In the genomic region with DNA sequence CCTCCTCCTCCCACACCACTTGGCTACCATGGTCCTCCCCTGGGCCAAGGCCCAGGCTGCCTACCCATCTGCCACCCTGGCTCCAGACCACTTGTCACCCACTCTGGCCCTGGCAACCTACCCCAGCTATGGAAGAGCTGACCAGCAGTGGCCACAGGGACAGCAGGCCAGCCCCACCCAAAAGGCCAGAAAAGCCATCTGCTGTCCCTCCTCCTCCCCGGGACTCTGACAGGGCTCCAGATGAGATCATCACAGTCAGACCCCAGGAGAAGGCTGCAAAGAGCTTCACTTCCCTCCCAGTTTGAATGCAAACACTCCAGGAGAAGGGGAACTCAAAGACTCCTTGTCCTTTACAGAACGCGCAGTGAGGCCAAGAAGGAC, we compare ENCODE assay signal across 9 mouse cellular contexts. TPM values are rescaled to one million over a fixed set of nuclear protein-coding genes. Genes with fewer than 3 reads are reported as not detected.
DNase-seq lines count a peak whose midpoint lies in the region; ATAC-seq lines count a peak whose summit lies in the region.
"Had no signal": no experiment of that assay in that cellular context is flagged by ENCODE, and none has a peak within 500 bp of the region (broad histone marks: within the 10 kb centered on the region; RNA-seq: fewer than 3 reads in every experiment).

No protein-coding gene starts in this region.

- peak overlapping the region; percentile 85 for H3K27ac ChIP-seq in heart, embryonic 15.5 days

- ATAC-seq in heart, embryonic 15.5 days (replicated peaks; ENCODE audit: insufficient number of reproducible peaks, insufficient read depth, low FRiP score, low read depth) = no peak
- ATAC-seq: Patski had no signal

- no peak overlapping the region for H3K9ac ChIP-seq in heart, embryonic 15.5 days

- H3K36me3 ChIP-seq in heart, embryonic 15.5 days = no peaks in the 10 kb centered on the region

- peak; percentile 35 for DNase-seq in kidney, postnatal 10 days
- DNase-seq in kidney, adult 8-10 months = no peak
- peak; percentile 92 for DNase-seq in cerebellum, adult 8-10 months
- peak; percentile 43 for DNase-seq in lung, postnatal 36 days
- no peak for DNase-seq in thymus, postnatal 0 days (ENCODE audit: low spot score)
- no peak for DNase-seq in urinary bladder, postnatal 14 days (ENCODE audit: low spot score)
- no peak for DNase-seq in layer of hippocampus, adult 9-10 months (ENCODE audit: low spot score)

- H3K4me2 ChIP-seq in heart, embryonic 15.5 days = no peak overlapping the region

- no peaks in the 10 kb centered on the region for H3K9me3 ChIP-seq in heart, embryonic 15.5 days (replicated peaks)

- H3K4me1 ChIP-seq in heart, embryonic 15.5 days (replicated peaks) = peaks cover 95% of the 10 kb centered on the region

- no peaks in the 10 kb centered on the region for H3K27me3 ChIP-seq in heart, embryonic 15.5 days
- H3K27me3 ChIP-seq: Patski had no signal

- 36% methylated on average over 3 of the region's 3 CpGs for whole genome bisulfite sequencing in heart, embryonic 15.5 days

- no peak overlapping the region for H3K4me3 ChIP-seq in heart, embryonic 15.5 days

RNA-seq across cellular contexts. Expression of gene Soga1, which starts 9.7 kb away (rescaled TPM):
- polyA plus RNA-seq in heart, embryonic 15.5 days (2015; fragmentation: Nextera tagmentation; extraction: Ambion mirVana) = 1.7 and 2.7 TPM in 2 replicates
- 0.57 TPM in 2 replicates for polyA plus RNA-seq in thymus, postnatal 0 days (2015; fragmentation: Nextera tagmentation; extraction: Ambion mirVana)

RNA-seq across cellular contexts. Expression of gene Tldc2, which starts 17.5 kb away (rescaled TPM):
- not detected in 2 replicates for polyA plus RNA-seq in heart, embryonic 15.5 days (2015; fragmentation: Nextera tagmentation; extraction: Ambion mirVana)
- not detected in 2 replicates for polyA plus RNA-seq in thymus, postnatal 0 days (2015; fragmentation: Nextera tagmentation; extraction: Ambion mirVana)

Comparison
In these comparisons a context has a peak if more than half of its experiments do, and no peak if none do; other contexts are left out.
1. DNase-seq: peak in kidney, postnatal 10 days (single experiment), cerebellum, adult 8-10 months (single experiment) and lung, postnatal 36 days (single experiment); none in kidney, adult 8-10 months (0 of 2), thymus, postnatal 0 days (single experiment), urinary bladder, postnatal 14 days (single experiment) and layer of hippocampus, adult 9-10 months (single experiment).